Mouse (Mus musculus): Measurements from ENCODE around the gene Tm4sf5. TPM values are rescaled to one million over a fixed set of nuclear protein-coding genes. Genes with fewer than 3 reads are reported as not detected.
"Not testable (repeated sequence)": the region's sequence is repeated elsewhere in the genome, so short reads cannot be mapped to it uniquely, and the experiment has no call there.

Gene Tm4sf5
- polyA plus RNA-seq (2016; fragmentation: Nextera tagmentation; extraction: Ambion mirVana) = 0.36 and 1.4 TPM in 2 replicates

- Histone ChIP-seq H3K27me3 (peaks cover 13% of the 10 kb centered on the region), H3K9me3 (no peaks in the 10 kb centered on the region), H3K9ac (replicated peaks) (no peak within 1 kb of the TSS), H3K27ac (no peak within 1 kb of the TSS), H3K4me1 (replicated peaks) (peaks cover 4% of the 10 kb centered on the region; the same call in 1 of the 2 replicates), H3K4me3 (replicated peaks) (no peak within 1 kb of the TSS), H3K4me2 (no peak within 1 kb of the TSS), H3K36me3 (no peaks in the 10 kb centered on the region)
- WGBS = 71% methylated on average over 9 of the region's 9 CpGs
- no peak for ATAC-seq (ENCODE audit: insufficient number of reproducible peaks, insufficient read depth, low FRiP score, low TSS enrichment, low read depth)
Measured at GRCm38 (mm10) chr11:70504970-70505369, at the start of gene Tm4sf5. Gene Tm4sf5 (plus strand): TSS chr11:70505244.

GRCm38 (mm10) chr11:70458688-70459600 lies 46.1 kb upstream of the Tm4sf5 start, which contains the start of gene Zmynd15:
Gene Zmynd15 (plus strand): TSS chr11:70459433.
- no peak for ATAC-seq (ENCODE audit: insufficient number of reproducible peaks, insufficient read depth, low FRiP score, low TSS enrichment, low read depth)
- 18% methylated on average over 31 of the region's 32 CpGs for WGBS

GRCm38 (mm10) chr11:70459601-70460101 lies 45.4 kb upstream of the Tm4sf5 start, which contains the start of gene Cxcl16:
Gene Cxcl16 (minus strand): TSS chr11:70459984.
- Histone ChIP-seq H3K36me3 (no peaks in the 10 kb centered on the region), H3K27me3 (peaks cover 59% of the 10 kb centered on the region), H3K9me3 (no peaks in the 10 kb centered on the region), H3K9ac (replicated peaks) (peak within 1 kb of the TSS; percentile 70), H3K27ac (no peak within 1 kb of the TSS), H3K4me2 (peak within 1 kb of the TSS; percentile 96), H3K4me1 (replicated peaks) (peaks cover 11% of the 10 kb centered on the region; the same call in 1 of the 2 replicates), H3K4me3 (replicated peaks) (peak within 1 kb of the TSS; percentile 54)
- WGBS = 3% methylated on average over 30 of the region's 30 CpGs
- ATAC-seq (ENCODE audit: insufficient number of reproducible peaks, insufficient read depth, low FRiP score, low TSS enrichment, low read depth) = no peak

More at GRCm38 (mm10) chr11:70458688-70459600, 46.1 kb upstream of the Tm4sf5 start, which contains the start of gene Zmynd15:
- Histone ChIP-seq H3K4me1 (replicated peaks) (peaks cover 11% of the 10 kb centered on the region; the same call in 1 of the 2 replicates), H3K4me2 (peak within 1 kb of the TSS; percentile 96), H3K4me3 (replicated peaks) (peak within 1 kb of the TSS; percentile 54), H3K9me3 (no peaks in the 10 kb centered on the region), H3K9ac (replicated peaks) (peak within 1 kb of the TSS; percentile 70), H3K36me3 (peaks cover under 1% of the 10 kb centered on the region; the same call in 1 of the 2 replicates), H3K27me3 (peaks cover 52% of the 10 kb centered on the region), H3K27ac (no peak within 1 kb of the TSS)

GRCm38 (mm10) chr11:70463970-70464369 lies 41.1 kb upstream of the Tm4sf5 start:
- H3K4me3 ChIP-seq (replicated peaks) = no peak overlapping the region
- no peak overlapping the region for H3K27ac ChIP-seq
- H3K4me2 ChIP-seq = no peak overlapping the region
- 0 out of 2 replicates have a peak overlapping the region, but pooled peaks have one; percentile 9 for H3K9ac ChIP-seq (replicated peaks)
- H3K27me3 ChIP-seq = peaks cover 83% of the 10 kb centered on the region
- peaks cover 16% of the 10 kb centered on the region for H3K4me1 ChIP-seq (replicated peaks)
- ATAC-seq (ENCODE audit: insufficient number of reproducible peaks, insufficient read depth, low FRiP score, low TSS enrichment, low read depth) = no peak
- WGBS = 78% methylated on average over 5 of the region's 5 CpGs
- H3K9me3 ChIP-seq = no peaks in the 10 kb centered on the region
- H3K36me3 ChIP-seq = no peaks in the 10 kb centered on the region

- Histone ChIP-seq H3K9ac (replicated peaks) (peak overlapping the region; percentile 52; the same call in 1 of the 2 replicates), H3K27me3 (peaks cover 70% of the 10 kb centered on the region)
Measured at GRCm38 (mm10) chr11:70465211-70465610, 39.8 kb upstream of the Tm4sf5 start.

GRCm38 (mm10) chr11:70465824-70466223 lies 39.2 kb upstream of the Tm4sf5 start:
- peak overlapping the region; percentile 27 for H3K4me3 ChIP-seq (replicated peaks)
- peaks cover 10% of the 10 kb centered on the region for H3K4me1 ChIP-seq (replicated peaks)
- no peak for ATAC-seq (ENCODE audit: insufficient number of reproducible peaks, insufficient read depth, low FRiP score, low TSS enrichment, low read depth)
- peak overlapping the region; percentile 53 for H3K4me2 ChIP-seq
- peak overlapping the region; percentile 52 for H3K9ac ChIP-seq (replicated peaks)
- 10% methylated on average over 23 of the region's 23 CpGs for WGBS
- no peaks in the 10 kb centered on the region for H3K36me3 ChIP-seq
- H3K27ac ChIP-seq = no peak overlapping the region
- peaks cover 64% of the 10 kb centered on the region for H3K27me3 ChIP-seq
- H3K9me3 ChIP-seq = no peaks in the 10 kb centered on the region

More at GRCm38 (mm10) chr11:70465211-70465610, 39.8 kb upstream of the Tm4sf5 start:
- Histone ChIP-seq H3K4me2 (peak overlapping the region; percentile 53), H3K9me3 (no peaks in the 10 kb centered on the region), H3K27ac (no peak overlapping the region), H3K4me3 (replicated peaks) (peak overlapping the region; percentile 27), H3K4me1 (replicated peaks) (peaks cover 10% of the 10 kb centered on the region), H3K36me3 (no peaks in the 10 kb centered on the region)
- 27% methylated on average over 16 of the region's 16 CpGs for WGBS
- no peak for ATAC-seq (ENCODE audit: insufficient number of reproducible peaks, insufficient read depth, low FRiP score, low TSS enrichment, low read depth)

- ATAC-seq (ENCODE audit: insufficient number of reproducible peaks, insufficient read depth, low FRiP score, low TSS enrichment, low read depth) = no peak
- Histone ChIP-seq H3K27ac (no peak overlapping the region), H3K9me3 (no peaks in the 10 kb centered on the region), H3K9ac (replicated peaks) (no peak overlapping the region), H3K4me2 (no peak overlapping the region), H3K4me3 (replicated peaks) (no peak overlapping the region), H3K4me1 (replicated peaks) (peaks cover 10% of the 10 kb centered on the region), H3K36me3 (no peaks in the 10 kb centered on the region), H3K27me3 (peaks cover 45% of the 10 kb centered on the region)
- WGBS = 89% methylated on average over 5 of the region's 5 CpGs
Measured at GRCm38 (mm10) chr11:70467902-70468619, 37.0 kb upstream of the Tm4sf5 start.

GRCm38 (mm10) chr11:70469764-70470163 lies 35.3 kb upstream of the Tm4sf5 start:
- no peak for ATAC-seq (ENCODE audit: insufficient number of reproducible peaks, insufficient read depth, low FRiP score, low TSS enrichment, low read depth)
- H3K9ac ChIP-seq (replicated peaks) = no peak overlapping the region
- H3K4me2 ChIP-seq = no peak overlapping the region
- H3K9me3 ChIP-seq = no peaks in the 10 kb centered on the region
- peaks cover 10% of the 10 kb centered on the region for H3K4me1 ChIP-seq (replicated peaks)
- 96% methylated on average over 3 of the region's 3 CpGs for WGBS
- H3K36me3 ChIP-seq = no peaks in the 10 kb centered on the region
- peaks cover 28% of the 10 kb centered on the region for H3K27me3 ChIP-seq
- no peak overlapping the region for H3K4me3 ChIP-seq (replicated peaks)
- no peak overlapping the region for H3K27ac ChIP-seq

GRCm38 (mm10) chr11:70472716-70473115 lies 32.3 kb upstream of the Tm4sf5 start:
- Histone ChIP-seq H3K27ac (no peak overlapping the region), H3K4me3 (replicated peaks) (no peak overlapping the region)

GRCm38 (mm10) chr11:70473291-70473690 lies 31.8 kb upstream of the Tm4sf5 start:
- H3K36me3 ChIP-seq; H3K27me3 ChIP-seq; H3K9ac ChIP-seq (replicated peaks); H3K9me3 ChIP-seq; H3K4me1 ChIP-seq (replicated peaks); H3K4me3 ChIP-seq (replicated peaks); H3K27ac ChIP-seq; ATAC-seq (ENCODE audit: insufficient number of reproducible peaks, insufficient read depth, low FRiP score, low TSS enrichment, low read depth); H3K4me2 ChIP-seq: not testable (repeated sequence)
- 86% methylated on average over 5 of the region's 5 CpGs for WGBS

More at GRCm38 (mm10) chr11:70472716-70473115, 32.3 kb upstream of the Tm4sf5 start:
- no peaks in the 10 kb centered on the region for H3K36me3 ChIP-seq
- H3K9me3 ChIP-seq = no peaks in the 10 kb centered on the region
- H3K27me3 ChIP-seq = no peaks in the 10 kb centered on the region; the same call in 1 of the 2 replicates
- no peaks in the 10 kb centered on the region for H3K4me1 ChIP-seq (replicated peaks)
- no peak overlapping the region for H3K9ac ChIP-seq (replicated peaks)
- no peak for ATAC-seq (ENCODE audit: insufficient number of reproducible peaks, insufficient read depth, low FRiP score, low TSS enrichment, low read depth)
- H3K4me2 ChIP-seq = no peak overlapping the region
